Mouse (Mus musculus): ENCODE results near the gene Arhgap45. TPM values are rescaled to one million over a fixed set of nuclear protein-coding genes. Genes with fewer than 3 reads are reported as not detected.
"Not testable (repeated sequence)": the region's sequence is repeated elsewhere in the genome, so short reads cannot be mapped to it uniquely, and the experiment has no call there.

Arhgap45 gene
- polyA plus RNA-seq, 1 experiment from 2014 or later: 5.1 TPM

GRCm38 (mm10) chr10:80053831-80054815, 37.7 kb downstream of the Arhgap45 start:
- Histone ChIP-seq H3K4me3 (ENCODE audit: low read depth, low read length) (peak overlapping the region; percentile 66), H3K4me1 (ENCODE audit: control insufficient read depth, insufficient read depth, low read length) (peaks cover 25% of the 10 kb centered on the region; the same call in 1 of the 2 replicates), H3K9me3 (ENCODE audit: control insufficient read depth, low read depth, low read length) (no peaks in the 10 kb centered on the region), H3K27ac (ENCODE audit: low read length) (peak overlapping the region; percentile 94), H3K27me3 (ENCODE audit: control insufficient read depth, insufficient read depth, low read length) (no peaks in the 10 kb centered on the region), H3K36me3 (ENCODE audit: control insufficient read depth, insufficient read depth, low read length) (peaks cover 24% of the 10 kb centered on the region), H3K4me2 (replicated peaks; ENCODE audit: low read depth, low read length) (peak overlapping the region; percentile 82), H3K9ac (replicated peaks; ENCODE audit: low read depth, low read length) (peak overlapping the region; percentile 80)
- WGBS: under 1% methylated on average over 77 of the region's 77 CpGs
- ATAC-seq (ENCODE audit: insufficient number of reproducible peaks, insufficient read depth, low FRiP score, low read depth): peak; percentile 11; the same call in 1 of the 2 replicates

- H3K27ac ChIP-seq (ENCODE audit: low read length): not testable (repeated sequence)
- peak overlapping the region; percentile 80; the same call in 1 of the 2 replicates for H3K9ac ChIP-seq (replicated peaks; ENCODE audit: low read depth, low read length)
These were observed 38.5 kb downstream of the Arhgap45 start for GRCm38 (mm10) chr10:80054911-80055310.

GRCm38 (mm10) chr10:80055364-80055763, 38.9 kb downstream of the Arhgap45 start:
- H3K4me3 ChIP-seq (ENCODE audit: low read depth, low read length): 0 out of 2 replicates have a peak overlapping the region, but pooled peaks have one; percentile 66
- H3K4me2 ChIP-seq (replicated peaks; ENCODE audit: low read depth, low read length): peak overlapping the region; percentile 82
- 76% methylated on average over 5 of the region's 5 CpGs for WGBS
- no peak for ATAC-seq (ENCODE audit: insufficient number of reproducible peaks, insufficient read depth, low FRiP score, low read depth)
- peaks cover 25% of the 10 kb centered on the region; the same call in 1 of the 2 replicates for H3K4me1 ChIP-seq (ENCODE audit: control insufficient read depth, insufficient read depth, low read length)
- H3K9ac ChIP-seq (replicated peaks; ENCODE audit: low read depth, low read length): no peak overlapping the region
- no peaks in the 10 kb centered on the region for H3K9me3 ChIP-seq (ENCODE audit: control insufficient read depth, low read depth, low read length)
- H3K36me3 ChIP-seq (ENCODE audit: control insufficient read depth, insufficient read depth, low read length): peaks cover 31% of the 10 kb centered on the region
- no peak overlapping the region for H3K27ac ChIP-seq (ENCODE audit: low read length)
- H3K27me3 ChIP-seq (ENCODE audit: control insufficient read depth, insufficient read depth, low read length): no peaks in the 10 kb centered on the region

More at GRCm38 (mm10) chr10:80054911-80055310, 38.5 kb downstream of the Arhgap45 start:
- H3K27me3 ChIP-seq (ENCODE audit: control insufficient read depth, insufficient read depth, low read length); H3K9me3 ChIP-seq (ENCODE audit: control insufficient read depth, low read depth, low read length); ATAC-seq (ENCODE audit: insufficient number of reproducible peaks, insufficient read depth, low FRiP score, low read depth): not testable (repeated sequence)
- H3K4me2 ChIP-seq (replicated peaks; ENCODE audit: low read depth, low read length): peak overlapping the region; percentile 82
- peaks cover 31% of the 10 kb centered on the region for H3K36me3 ChIP-seq (ENCODE audit: control insufficient read depth, insufficient read depth, low read length)
- WGBS: 33% methylated on average over 3 of the region's 3 CpGs
- peaks cover 25% of the 10 kb centered on the region; the same call in 1 of the 2 replicates for H3K4me1 ChIP-seq (ENCODE audit: control insufficient read depth, insufficient read depth, low read length)
- peak overlapping the region; percentile 66; the same call in 1 of the 2 replicates for H3K4me3 ChIP-seq (ENCODE audit: low read depth, low read length)

GRCm38 (mm10) chr10:80055891-80056290, 39.4 kb downstream of the Arhgap45 start:
- H3K9ac ChIP-seq (replicated peaks; ENCODE audit: low read depth, low read length): no peak overlapping the region
- peaks cover 25% of the 10 kb centered on the region; the same call in 1 of the 2 replicates for H3K4me1 ChIP-seq (ENCODE audit: control insufficient read depth, insufficient read depth, low read length)
- 78% methylated on average over 9 of the region's 10 CpGs for WGBS
- ATAC-seq (ENCODE audit: insufficient number of reproducible peaks, insufficient read depth, low FRiP score, low read depth): no peak
- H3K27me3 ChIP-seq (ENCODE audit: control insufficient read depth, insufficient read depth, low read length): no peaks in the 10 kb centered on the region
- H3K27ac ChIP-seq (ENCODE audit: low read length): no peak overlapping the region
- H3K36me3 ChIP-seq (ENCODE audit: control insufficient read depth, insufficient read depth, low read length): peaks cover 31% of the 10 kb centered on the region
- H3K4me3 ChIP-seq (ENCODE audit: low read depth, low read length): no peak overlapping the region
- H3K9me3 ChIP-seq (ENCODE audit: control insufficient read depth, low read depth, low read length): no peaks in the 10 kb centered on the region
- no peak overlapping the region; the same call in 1 of the 2 replicates for H3K4me2 ChIP-seq (replicated peaks; ENCODE audit: low read depth, low read length)

GRCm38 (mm10) chr10:80056506-80056905, 40.1 kb downstream of the Arhgap45 start:
- Histone ChIP-seq H3K4me3 (ENCODE audit: low read depth, low read length) (no peak overlapping the region), H3K4me2 (replicated peaks; ENCODE audit: low read depth, low read length) (no peak overlapping the region), H3K27ac (ENCODE audit: low read length) (no peak overlapping the region), H3K4me1 (ENCODE audit: control insufficient read depth, insufficient read depth, low read length) (peaks cover 24% of the 10 kb centered on the region; the same call in 1 of the 2 replicates), H3K27me3 (ENCODE audit: control insufficient read depth, insufficient read depth, low read length) (no peaks in the 10 kb centered on the region), H3K9me3 (ENCODE audit: control insufficient read depth, low read depth, low read length) (no peaks in the 10 kb centered on the region), H3K36me3 (ENCODE audit: control insufficient read depth, insufficient read depth, low read length) (peaks cover 34% of the 10 kb centered on the region), H3K9ac (replicated peaks; ENCODE audit: low read depth, low read length) (no peak overlapping the region)
- no peak for ATAC-seq (ENCODE audit: insufficient number of reproducible peaks, insufficient read depth, low FRiP score, low read depth)
- WGBS: 92% methylated on average over 4 of the region's 4 CpGs

GRCm38 (mm10) chr10:80056976-80057682, 40.7 kb downstream of the Arhgap45 start:
- 92% methylated on average over 27 of the region's 27 CpGs for WGBS
- Histone ChIP-seq H3K9me3 (ENCODE audit: control insufficient read depth, low read depth, low read length) (no peaks in the 10 kb centered on the region), H3K9ac (replicated peaks; ENCODE audit: low read depth, low read length) (no peak overlapping the region), H3K27ac (ENCODE audit: low read length) (no peak overlapping the region), H3K27me3 (ENCODE audit: control insufficient read depth, insufficient read depth, low read length) (no peaks in the 10 kb centered on the region), H3K4me1 (ENCODE audit: control insufficient read depth, insufficient read depth, low read length) (peaks cover 18% of the 10 kb centered on the region; the same call in 1 of the 2 replicates), H3K36me3 (ENCODE audit: control insufficient read depth, insufficient read depth, low read length) (peaks cover 35% of the 10 kb centered on the region), H3K4me2 (replicated peaks; ENCODE audit: low read depth, low read length) (no peak overlapping the region), H3K4me3 (ENCODE audit: low read depth, low read length) (no peak overlapping the region)
- ATAC-seq (ENCODE audit: insufficient number of reproducible peaks, insufficient read depth, low FRiP score, low read depth): no peak

- Histone ChIP-seq H3K4me2 (replicated peaks; ENCODE audit: low read depth, low read length) (no peak overlapping the region), H3K9ac (replicated peaks; ENCODE audit: low read depth, low read length) (no peak overlapping the region), H3K4me3 (ENCODE audit: low read depth, low read length) (no peak overlapping the region), H3K27me3 (ENCODE audit: control insufficient read depth, insufficient read depth, low read length) (no peaks in the 10 kb centered on the region), H3K27ac (ENCODE audit: low read length) (no peak overlapping the region), H3K9me3 (ENCODE audit: control insufficient read depth, low read depth, low read length) (no peaks in the 10 kb centered on the region), H3K4me1 (ENCODE audit: control insufficient read depth, insufficient read depth, low read length) (peaks cover 14% of the 10 kb centered on the region; the same call in 1 of the 2 replicates), H3K36me3 (ENCODE audit: control insufficient read depth, insufficient read depth, low read length) (peaks cover 40% of the 10 kb centered on the region)
- ATAC-seq (ENCODE audit: insufficient number of reproducible peaks, insufficient read depth, low FRiP score, low read depth): no peak
- 73% methylated on average over 30 of the region's 30 CpGs for WGBS
These were observed 41.4 kb downstream of the Arhgap45 start for GRCm38 (mm10) chr10:80057683-80058326.

- H3K9ac ChIP-seq (replicated peaks; ENCODE audit: low read depth, low read length): no peak overlapping the region
- no peaks in the 10 kb centered on the region for H3K27me3 ChIP-seq (ENCODE audit: control insufficient read depth, insufficient read depth, low read length)
- H3K27ac ChIP-seq (ENCODE audit: low read length): no peak overlapping the region
- 94% methylated on average over 5 of the region's 5 CpGs for WGBS
- H3K4me3 ChIP-seq (ENCODE audit: low read depth, low read length): no peak overlapping the region
- H3K9me3 ChIP-seq (ENCODE audit: control insufficient read depth, low read depth, low read length): no peaks in the 10 kb centered on the region
- no peak for ATAC-seq (ENCODE audit: insufficient number of reproducible peaks, insufficient read depth, low FRiP score, low read depth)
- H3K4me2 ChIP-seq (replicated peaks; ENCODE audit: low read depth, low read length): no peak overlapping the region
- H3K4me1 ChIP-seq (ENCODE audit: control insufficient read depth, insufficient read depth, low read length): no peaks in the 10 kb centered on the region
- H3K36me3 ChIP-seq (ENCODE audit: control insufficient read depth, insufficient read depth, low read length): peaks cover 35% of the 10 kb centered on the region
These were observed 46.7 kb downstream of the Arhgap45 start for GRCm38 (mm10) chr10:80063104-80063503.

Data from stomach, embryonic 14.5 days (tissue).